Mouse (Mus musculus): ENCODE data around the gene Fam209. TPM values are rescaled to one million over a fixed set of nuclear protein-coding genes. Genes with fewer than 3 reads are reported as not detected.
A peak's percentile ranks its signal among the peaks of the same experiment; 100 is the strongest.

Gene Fam209
- polyA plus RNA-seq, 1 experiment from 2014 or later = 0.43 TPM

- H3K4me2 ChIP-seq (ENCODE audit: low read length) = no peak overlapping the region
- no peak; the same call in 1 of the 2 replicates for ATAC-seq
- no peak overlapping the region for H3K9ac ChIP-seq (replicated peaks; ENCODE audit: low read depth, low read length)
- H3K9me3 ChIP-seq (ENCODE audit: control insufficient read depth, low read length) = no peaks in the 10 kb centered on the region
- no peak overlapping the region for H3K27ac ChIP-seq (ENCODE audit: low read length)
- peaks cover 3% of the 10 kb centered on the region; the same call in 1 of the 2 replicates for H3K4me1 ChIP-seq (replicated peaks; ENCODE audit: control insufficient read depth, insufficient read depth, low read length)
- H3K27me3 ChIP-seq (replicated peaks; ENCODE audit: control insufficient read depth, insufficient read depth, low read length) = peaks cover 6% of the 10 kb centered on the region; the same call in 1 of the 2 replicates
- H3K4me3 ChIP-seq (replicated peaks; ENCODE audit: low read length) = no peak overlapping the region
- 44% methylated on average over 12 of the region's 12 CpGs for WGBS
- H3K36me3 ChIP-seq (ENCODE audit: control insufficient read depth, insufficient read depth) = no peaks in the 10 kb centered on the region
Observed at GRCm38 (mm10) chr2:172484696-172485370, 12.5 kb downstream of the Fam209 start.

DNA sequence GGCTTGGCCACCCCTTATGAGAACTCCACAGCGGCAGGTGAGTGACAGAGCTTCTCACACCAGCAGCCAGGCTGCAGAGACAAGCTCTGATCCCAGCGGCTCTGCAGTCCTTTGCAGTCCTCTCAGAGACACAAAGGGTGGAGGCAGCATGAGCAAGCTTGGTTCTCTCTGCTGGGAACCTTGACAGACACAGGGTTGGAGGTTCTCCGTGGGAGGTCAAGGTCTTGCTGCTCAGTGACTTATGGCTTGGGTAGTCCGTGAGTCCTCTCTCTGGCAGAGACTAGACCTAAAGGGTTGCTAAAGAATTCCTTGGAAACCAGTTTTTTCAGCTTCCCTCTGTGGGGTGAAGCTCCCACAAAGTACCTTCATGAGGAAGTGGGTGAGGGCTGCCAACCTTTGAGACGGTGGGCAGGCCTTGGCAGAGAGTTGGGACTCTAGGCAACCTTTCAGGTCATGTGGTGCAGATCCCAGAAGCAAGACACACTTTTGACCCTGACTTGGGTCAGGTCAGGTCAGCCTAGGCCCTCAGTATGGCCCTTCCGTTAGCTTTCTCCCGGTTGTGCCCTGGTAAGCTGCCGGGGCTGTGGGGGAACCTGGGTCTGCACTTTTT is 24.5 kb downstream of the Fam209 start:
- Histone ChIP-seq H3K27ac (ENCODE audit: low read length) (no peak overlapping the region), H3K4me3 (replicated peaks; ENCODE audit: low read length) (no peak overlapping the region), H3K9ac (replicated peaks; ENCODE audit: low read depth, low read length) (no peak overlapping the region), H3K27me3 (replicated peaks; ENCODE audit: control insufficient read depth, insufficient read depth, low read length) (no peaks in the 10 kb centered on the region), H3K4me2 (ENCODE audit: low read length) (no peak overlapping the region), H3K4me1 (replicated peaks; ENCODE audit: control insufficient read depth, insufficient read depth, low read length) (no peaks in the 10 kb centered on the region), H3K9me3 (ENCODE audit: control insufficient read depth, low read length) (no peaks in the 10 kb centered on the region), H3K36me3 (ENCODE audit: control insufficient read depth, insufficient read depth) (no peaks in the 10 kb centered on the region)
- WGBS = 78% methylated on average over 8 of the region's 8 CpGs
- ATAC-seq = no peak

DNA sequence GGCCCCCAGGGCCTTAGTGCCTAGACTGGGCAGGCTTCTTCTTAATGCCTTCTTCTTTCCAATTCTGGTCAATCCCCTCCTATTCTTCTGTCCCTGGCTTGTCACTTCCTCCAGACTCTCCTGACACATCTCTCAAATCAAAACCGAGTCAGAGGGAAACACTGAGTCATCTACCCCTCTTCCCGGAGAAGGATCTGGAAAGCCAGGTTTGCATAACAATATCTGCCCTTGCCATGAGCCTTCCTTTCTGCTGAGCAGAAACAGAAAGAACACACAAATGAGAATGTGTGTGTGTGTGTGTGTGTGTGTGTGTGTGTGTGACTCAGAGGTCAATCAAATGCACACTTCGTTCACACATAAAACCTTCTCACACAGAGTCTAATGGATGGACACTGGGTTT is 26.5 kb downstream of the Fam209 start:
- Histone ChIP-seq H3K4me3 (replicated peaks; ENCODE audit: low read length) (no peak overlapping the region), H3K9ac (replicated peaks; ENCODE audit: low read depth, low read length) (no peak overlapping the region), H3K4me1 (replicated peaks; ENCODE audit: control insufficient read depth, insufficient read depth, low read length) (no peaks in the 10 kb centered on the region), H3K27ac (ENCODE audit: low read length) (no peak overlapping the region), H3K4me2 (ENCODE audit: low read length) (no peak overlapping the region), H3K27me3 (replicated peaks; ENCODE audit: control insufficient read depth, insufficient read depth, low read length) (no peaks in the 10 kb centered on the region), H3K36me3 (ENCODE audit: control insufficient read depth, insufficient read depth) (no peaks in the 10 kb centered on the region), H3K9me3 (ENCODE audit: control insufficient read depth, low read length) (no peaks in the 10 kb centered on the region)
- no peak for ATAC-seq
- 39% methylated on average over 3 of the region's 3 CpGs for WGBS

DNA sequence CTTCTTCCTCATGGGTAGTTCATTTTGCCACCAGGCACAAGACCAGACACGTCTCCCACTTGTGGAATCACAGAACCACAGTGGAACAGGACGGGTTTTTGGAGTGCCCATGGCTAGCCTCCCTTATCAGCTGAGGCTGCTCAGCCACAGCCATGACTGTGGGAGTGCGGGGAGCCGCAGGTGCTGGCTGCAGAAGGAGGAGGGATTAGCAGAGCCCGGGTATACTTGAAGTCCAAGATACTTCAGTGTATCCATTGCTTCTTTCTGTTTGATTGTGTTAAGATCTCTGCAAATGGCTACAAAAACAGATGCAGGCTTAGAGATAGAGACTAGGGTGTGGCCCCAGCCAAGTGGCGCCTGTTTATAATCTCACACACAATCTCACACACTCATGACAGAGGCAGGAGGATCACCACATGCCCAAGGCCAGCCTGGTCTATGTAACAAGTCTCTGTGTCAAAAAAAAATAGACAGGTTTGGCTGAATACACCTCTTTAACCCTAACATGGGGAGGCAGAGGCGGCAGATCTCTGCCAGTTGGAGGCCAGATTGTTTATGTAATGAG is 28.5 kb downstream of the Fam209 start:
- ATAC-seq = no peak
- no peak overlapping the region for H3K4me2 ChIP-seq (ENCODE audit: low read length)
- H3K4me3 ChIP-seq (replicated peaks; ENCODE audit: low read length) = no peak overlapping the region
- WGBS = 60% methylated on average over 7 of the region's 7 CpGs
- H3K4me1 ChIP-seq (replicated peaks; ENCODE audit: control insufficient read depth, insufficient read depth, low read length) = no peaks in the 10 kb centered on the region
- H3K27me3 ChIP-seq (replicated peaks; ENCODE audit: control insufficient read depth, insufficient read depth, low read length) = no peaks in the 10 kb centered on the region
- no peak overlapping the region for H3K9ac ChIP-seq (replicated peaks; ENCODE audit: low read depth, low read length)
- H3K27ac ChIP-seq (ENCODE audit: low read length) = no peak overlapping the region
- no peaks in the 10 kb centered on the region for H3K9me3 ChIP-seq (ENCODE audit: control insufficient read depth, low read length)
- no peaks in the 10 kb centered on the region for H3K36me3 ChIP-seq (ENCODE audit: control insufficient read depth, insufficient read depth)

DNA sequence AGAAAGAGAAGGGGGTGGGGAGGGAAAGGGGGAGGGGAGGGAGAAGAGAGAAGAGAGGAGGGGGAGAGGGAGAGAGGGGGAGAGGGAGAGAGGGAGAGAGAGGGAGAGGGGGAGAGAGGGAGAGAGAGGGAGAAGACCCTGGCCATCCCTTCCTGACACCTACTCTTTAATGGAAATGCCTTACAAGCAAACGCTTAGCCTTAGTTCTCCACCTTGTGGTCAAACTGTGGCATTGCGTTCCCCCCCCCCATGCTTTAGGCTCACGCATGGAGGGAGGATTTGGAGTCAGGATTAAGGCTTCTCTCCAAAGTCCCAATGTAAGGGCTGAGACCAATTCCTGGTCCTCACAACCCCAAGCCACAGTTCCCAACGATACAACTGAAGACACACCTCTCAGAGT is 29.0 kb downstream of the Fam209 start:
- no peaks in the 10 kb centered on the region for H3K27me3 ChIP-seq (replicated peaks; ENCODE audit: control insufficient read depth, insufficient read depth, low read length)
- H3K4me2 ChIP-seq (ENCODE audit: low read length) = no peak overlapping the region
- no peaks in the 10 kb centered on the region for H3K36me3 ChIP-seq (ENCODE audit: control insufficient read depth, insufficient read depth)
- ATAC-seq = peak; percentile 36
- no peaks in the 10 kb centered on the region for H3K4me1 ChIP-seq (replicated peaks; ENCODE audit: control insufficient read depth, insufficient read depth, low read length)
- WGBS = 5% methylated on average over 4 of the region's 4 CpGs
- no peak overlapping the region for H3K4me3 ChIP-seq (replicated peaks; ENCODE audit: low read length)
- no peaks in the 10 kb centered on the region for H3K9me3 ChIP-seq (ENCODE audit: control insufficient read depth, low read length)
- no peak overlapping the region for H3K27ac ChIP-seq (ENCODE audit: low read length)
- H3K9ac ChIP-seq (replicated peaks; ENCODE audit: low read depth, low read length) = no peak overlapping the region

DNA sequence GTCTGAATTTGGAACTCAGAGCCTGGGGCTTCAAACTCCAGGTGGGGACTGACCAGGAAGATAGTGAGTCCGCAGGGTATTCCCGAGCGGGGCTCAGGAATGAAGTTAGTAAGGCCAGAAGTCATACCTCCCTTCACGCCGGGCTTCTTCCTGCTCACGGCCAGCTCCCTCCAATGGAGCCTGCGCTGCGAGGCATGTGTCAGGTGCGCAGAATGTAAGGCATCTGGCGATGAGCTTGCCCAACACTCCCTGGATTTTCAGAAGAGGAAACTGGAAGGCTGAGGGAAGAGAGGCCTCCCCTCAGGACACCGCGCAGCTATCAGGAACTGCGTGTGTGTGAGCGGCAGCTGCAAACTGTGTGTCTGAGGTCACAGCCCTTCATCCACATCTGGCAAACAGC is 29.8 kb downstream of the Fam209 start:
- Histone ChIP-seq H3K4me1 (replicated peaks; ENCODE audit: control insufficient read depth, insufficient read depth, low read length) (no peaks in the 10 kb centered on the region), H3K27me3 (replicated peaks; ENCODE audit: control insufficient read depth, insufficient read depth, low read length) (no peaks in the 10 kb centered on the region), H3K4me3 (replicated peaks; ENCODE audit: low read length) (no peak overlapping the region), H3K9ac (replicated peaks; ENCODE audit: low read depth, low read length) (no peak overlapping the region), H3K4me2 (ENCODE audit: low read length) (no peak overlapping the region), H3K9me3 (ENCODE audit: control insufficient read depth, low read length) (no peaks in the 10 kb centered on the region), H3K36me3 (ENCODE audit: control insufficient read depth, insufficient read depth) (no peaks in the 10 kb centered on the region), H3K27ac (ENCODE audit: low read length) (no peak overlapping the region)
- ATAC-seq = no peak
- WGBS = 80% methylated on average over 14 of the region's 14 CpGs

DNA sequence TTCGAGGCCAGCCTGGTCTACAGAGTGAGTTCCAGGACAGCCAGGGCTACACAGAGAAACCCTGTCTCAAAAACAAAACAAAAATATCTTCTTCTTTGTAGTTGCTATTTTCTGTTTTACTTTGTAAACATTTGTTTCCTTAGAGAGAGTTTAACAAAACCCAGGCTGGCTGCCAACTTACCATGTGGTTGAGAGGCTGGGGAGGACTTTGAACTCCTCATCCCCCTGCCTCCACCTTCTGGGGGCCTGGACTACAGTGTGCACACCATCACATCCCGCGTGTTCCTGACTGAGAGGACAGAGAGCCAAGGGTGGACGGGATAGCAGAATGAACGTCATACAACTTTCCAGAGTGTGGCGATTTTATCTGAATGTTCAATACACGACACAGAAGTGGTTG is 33.8 kb downstream of the Fam209 start:
- no peak for ATAC-seq
- H3K27ac ChIP-seq (ENCODE audit: low read length) = no peak overlapping the region
- no peaks in the 10 kb centered on the region for H3K4me1 ChIP-seq (replicated peaks; ENCODE audit: control insufficient read depth, insufficient read depth, low read length)
- H3K9me3 ChIP-seq (ENCODE audit: control insufficient read depth, low read length) = no peaks in the 10 kb centered on the region
- no peaks in the 10 kb centered on the region for H3K27me3 ChIP-seq (replicated peaks; ENCODE audit: control insufficient read depth, insufficient read depth, low read length)
- no peaks in the 10 kb centered on the region for H3K36me3 ChIP-seq (ENCODE audit: control insufficient read depth, insufficient read depth)
- H3K9ac ChIP-seq (replicated peaks; ENCODE audit: low read depth, low read length) = no peak overlapping the region
- no peak overlapping the region for H3K4me3 ChIP-seq (replicated peaks; ENCODE audit: low read length)
- H3K4me2 ChIP-seq (ENCODE audit: low read length) = no peak overlapping the region
- 92% methylated on average over 7 of the region's 7 CpGs for WGBS

- no peak overlapping the region for H3K4me3 ChIP-seq (replicated peaks; ENCODE audit: low read length)
- no peak overlapping the region for H3K27ac ChIP-seq (ENCODE audit: low read length)
- no peak for ATAC-seq
- no peaks in the 10 kb centered on the region for H3K9me3 ChIP-seq (ENCODE audit: control insufficient read depth, low read length)
- H3K9ac ChIP-seq (replicated peaks; ENCODE audit: low read depth, low read length) = no peak overlapping the region
- H3K27me3 ChIP-seq (replicated peaks; ENCODE audit: control insufficient read depth, insufficient read depth, low read length) = no peaks in the 10 kb centered on the region
- no peak overlapping the region for H3K4me2 ChIP-seq (ENCODE audit: low read length)
- 91% methylated on average over 15 of the region's 15 CpGs for WGBS
- no peaks in the 10 kb centered on the region for H3K36me3 ChIP-seq (ENCODE audit: control insufficient read depth, insufficient read depth)
- H3K4me1 ChIP-seq (replicated peaks; ENCODE audit: control insufficient read depth, insufficient read depth, low read length) = no peaks in the 10 kb centered on the region
Observed at GRCm38 (mm10) chr2:172510056-172510712, 37.9 kb downstream of the Fam209 start.

DNA sequence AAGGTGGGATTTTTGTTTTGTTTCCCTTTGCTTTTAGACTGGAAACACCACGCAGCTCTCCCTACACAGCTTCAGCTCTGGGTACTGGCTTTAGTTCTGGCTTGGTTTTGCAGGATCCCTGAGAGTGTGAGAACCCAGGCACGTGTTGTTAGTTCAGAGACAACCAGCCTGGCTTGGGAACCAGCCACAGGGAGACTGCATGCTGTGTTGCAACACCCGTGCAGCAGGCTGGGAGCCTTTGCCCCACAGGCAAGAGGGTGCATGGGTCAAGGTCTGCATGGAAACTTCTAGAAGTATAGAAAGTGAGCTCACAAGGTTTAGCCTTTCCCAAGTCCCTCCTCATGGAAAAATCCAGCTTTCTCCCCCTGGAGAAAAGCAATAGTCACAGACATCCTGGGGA is 38.6 kb downstream of the Fam209 start:
- Histone ChIP-seq H3K4me1 (replicated peaks; ENCODE audit: control insufficient read depth, insufficient read depth, low read length) (no peaks in the 10 kb centered on the region), H3K27ac (ENCODE audit: low read length) (no peak overlapping the region), H3K4me3 (replicated peaks; ENCODE audit: low read length) (no peak overlapping the region), H3K27me3 (replicated peaks; ENCODE audit: control insufficient read depth, insufficient read depth, low read length) (no peaks in the 10 kb centered on the region), H3K36me3 (ENCODE audit: control insufficient read depth, insufficient read depth) (no peaks in the 10 kb centered on the region), H3K9me3 (ENCODE audit: control insufficient read depth, low read length) (no peaks in the 10 kb centered on the region), H3K4me2 (ENCODE audit: low read length) (no peak overlapping the region), H3K9ac (replicated peaks; ENCODE audit: low read depth, low read length) (no peak overlapping the region)
- WGBS = 58% methylated on average over 3 of the region's 3 CpGs
- no peak for ATAC-seq
